Mouse (Mus musculus) WW6 (cell line): ENCODE results near the gene Tmem141.
A peak's percentile ranks its signal among the peaks of the same experiment; 100 is the strongest.

Experiments used
- DNase-seq: peaks from one replicate; pipeline ENCODE4 v3.0.0-alpha.2; 2013; ENCODE audit warnings: low read depth, low spot score

The Tmem141 gene

DNA sequence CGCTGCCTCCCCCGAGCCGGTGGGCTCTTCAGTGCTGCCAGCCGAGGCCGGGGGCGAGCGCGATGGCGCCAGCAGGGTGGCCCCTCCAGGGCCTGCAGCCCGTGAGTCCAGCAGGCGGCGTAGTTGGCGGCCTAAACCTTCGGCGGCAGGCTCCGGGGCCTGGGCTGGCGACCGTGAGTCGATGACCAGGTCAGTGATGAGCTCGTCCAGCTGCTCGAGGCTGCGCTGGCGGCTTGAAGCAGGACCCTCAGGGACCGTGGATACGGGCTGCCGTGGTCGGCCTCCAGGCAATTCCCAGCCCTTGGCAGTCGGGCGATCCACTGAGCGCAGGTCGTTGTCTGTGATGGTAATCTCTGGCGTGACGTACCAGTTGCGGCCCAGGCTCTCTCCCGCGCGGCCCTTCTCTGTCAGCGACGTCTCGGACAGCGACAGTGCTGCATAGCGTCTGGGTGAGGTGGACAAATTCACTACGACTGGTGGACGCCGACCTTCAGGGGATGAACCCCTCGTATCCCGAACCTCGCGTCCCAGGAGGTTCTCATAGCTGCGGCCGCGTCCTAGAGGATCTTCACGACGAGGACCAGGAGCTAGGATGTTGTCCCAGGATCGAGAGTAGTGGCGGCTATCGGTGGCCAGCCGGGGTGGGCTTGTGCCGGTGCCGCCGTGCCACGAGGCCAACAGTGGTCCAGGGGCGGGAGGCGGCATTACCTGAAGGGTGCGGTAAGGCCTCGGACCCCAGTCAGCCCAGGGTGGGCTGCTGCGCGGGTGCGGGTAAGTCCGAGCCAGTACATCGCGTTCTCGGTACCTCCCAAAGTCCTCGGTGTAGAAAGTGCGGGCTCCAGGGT, 43.6 kb downstream of the Tmem141 start:
- no peak for DNase-seq

DNA sequence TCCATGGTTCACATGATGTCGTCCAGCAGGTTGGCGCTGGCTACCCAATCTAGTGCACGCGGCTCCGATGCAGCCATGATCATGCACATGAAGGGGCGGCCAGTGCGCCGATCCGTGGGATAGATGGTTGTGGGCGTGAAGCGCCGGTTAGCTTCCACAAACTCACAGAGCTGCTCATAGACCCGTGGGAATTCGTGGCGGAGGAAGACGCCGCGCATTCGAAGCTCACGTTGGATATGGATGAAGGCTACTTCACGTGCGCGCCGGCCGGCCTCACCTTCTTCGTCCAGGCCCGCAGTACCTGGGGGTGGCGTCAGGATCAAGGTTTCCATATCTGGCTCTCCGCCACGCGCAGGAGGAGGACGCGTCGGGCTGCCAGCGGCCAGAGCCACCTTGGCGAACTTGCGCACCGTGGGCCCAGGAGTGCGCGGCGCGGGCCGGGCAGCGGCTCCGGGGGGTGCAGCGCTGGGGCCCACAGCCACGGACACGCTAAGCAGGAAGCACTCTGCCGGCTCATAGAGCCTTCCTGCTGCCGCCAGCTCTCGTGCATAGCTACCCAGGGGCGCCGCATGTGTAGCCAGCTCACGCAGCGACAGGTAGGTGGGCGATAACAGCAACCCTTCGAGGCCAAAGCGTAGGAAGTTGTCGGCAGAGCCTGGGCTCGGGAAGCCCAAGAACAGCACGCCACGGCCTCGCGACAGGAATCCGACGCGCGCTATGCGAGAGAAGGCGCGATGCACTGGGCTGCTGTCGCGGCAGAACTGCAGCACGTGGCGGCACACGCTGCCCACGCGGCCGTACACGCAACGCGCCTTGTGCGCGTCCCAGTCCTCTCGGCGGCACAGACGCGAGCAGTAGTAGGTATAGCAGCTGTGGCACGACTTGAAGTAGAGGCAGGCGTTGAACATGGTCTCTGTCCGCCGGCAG, 44.6 kb downstream of the Tmem141 start:
- DNase-seq, result no peak

DNA sequence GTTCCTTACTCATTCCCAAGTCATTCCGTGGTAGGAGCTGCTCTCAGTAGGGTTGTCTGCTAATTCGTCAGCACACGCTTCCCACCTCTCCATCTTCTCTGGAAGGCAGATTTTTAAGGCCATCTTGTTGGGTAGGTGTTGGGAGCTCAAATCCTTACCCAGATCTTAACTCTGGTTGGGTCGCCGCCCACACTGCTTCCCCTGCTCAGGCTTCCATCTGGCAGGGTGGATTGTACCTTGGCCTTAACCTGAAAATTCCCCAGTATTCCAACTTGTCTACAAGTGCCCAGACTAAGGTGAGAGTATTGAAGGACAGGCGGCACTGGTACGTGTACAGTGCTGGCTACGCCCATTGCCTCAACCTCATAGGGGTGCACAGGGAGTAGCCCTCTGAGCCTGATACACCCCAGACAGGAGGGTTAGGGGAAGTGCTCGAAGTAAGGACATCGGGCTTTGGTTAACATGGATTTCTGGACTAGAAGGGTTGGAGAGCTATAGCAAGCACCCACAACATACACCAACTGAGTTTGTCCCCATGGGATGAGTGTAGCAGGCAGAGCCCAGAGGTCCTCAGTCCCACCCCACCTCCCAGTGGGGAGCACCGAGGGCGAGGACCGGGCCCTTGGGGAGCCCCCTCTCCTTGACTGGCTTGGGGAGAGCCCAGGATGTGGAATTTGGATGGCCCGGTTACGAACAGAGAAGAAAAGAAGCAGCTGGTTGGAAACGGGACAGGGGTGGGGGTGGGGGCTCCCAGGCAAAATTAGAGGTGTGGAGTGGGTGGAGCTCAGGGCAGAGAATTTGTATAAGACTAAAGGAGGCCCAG, 45.6 kb downstream of the Tmem141 start:
- no peak for DNase-seq

DNA sequence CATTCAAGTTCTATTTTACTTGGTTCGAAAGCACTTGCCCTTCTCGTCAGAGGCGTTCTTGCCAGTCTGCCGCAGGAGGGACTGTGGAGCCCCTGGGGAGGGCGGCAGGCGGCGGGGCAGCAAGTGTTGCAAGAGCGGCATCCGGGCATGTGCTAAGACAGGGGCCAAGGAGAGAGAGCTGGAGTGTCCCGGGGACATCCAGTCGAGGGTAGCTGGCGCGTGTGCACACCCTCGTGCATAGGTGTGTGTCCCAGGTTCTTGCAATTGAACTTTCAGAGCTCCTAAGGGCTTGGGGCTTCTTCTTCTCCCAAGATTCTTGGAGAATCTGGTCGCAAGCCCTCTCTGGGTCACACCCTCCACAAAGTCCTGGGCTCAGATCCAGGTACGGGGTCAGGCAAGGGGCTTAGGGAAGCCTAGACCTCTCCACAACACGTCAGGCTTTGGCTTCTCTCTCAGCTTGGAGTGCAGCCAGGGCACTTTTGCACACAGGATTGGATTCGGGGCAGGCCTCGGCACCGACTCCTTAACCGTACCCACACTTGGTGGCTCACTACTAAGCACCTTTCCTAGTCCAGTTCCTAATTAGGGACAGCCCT, 46.3 kb downstream of the Tmem141 start:
- no peak for DNase-seq

DNA sequence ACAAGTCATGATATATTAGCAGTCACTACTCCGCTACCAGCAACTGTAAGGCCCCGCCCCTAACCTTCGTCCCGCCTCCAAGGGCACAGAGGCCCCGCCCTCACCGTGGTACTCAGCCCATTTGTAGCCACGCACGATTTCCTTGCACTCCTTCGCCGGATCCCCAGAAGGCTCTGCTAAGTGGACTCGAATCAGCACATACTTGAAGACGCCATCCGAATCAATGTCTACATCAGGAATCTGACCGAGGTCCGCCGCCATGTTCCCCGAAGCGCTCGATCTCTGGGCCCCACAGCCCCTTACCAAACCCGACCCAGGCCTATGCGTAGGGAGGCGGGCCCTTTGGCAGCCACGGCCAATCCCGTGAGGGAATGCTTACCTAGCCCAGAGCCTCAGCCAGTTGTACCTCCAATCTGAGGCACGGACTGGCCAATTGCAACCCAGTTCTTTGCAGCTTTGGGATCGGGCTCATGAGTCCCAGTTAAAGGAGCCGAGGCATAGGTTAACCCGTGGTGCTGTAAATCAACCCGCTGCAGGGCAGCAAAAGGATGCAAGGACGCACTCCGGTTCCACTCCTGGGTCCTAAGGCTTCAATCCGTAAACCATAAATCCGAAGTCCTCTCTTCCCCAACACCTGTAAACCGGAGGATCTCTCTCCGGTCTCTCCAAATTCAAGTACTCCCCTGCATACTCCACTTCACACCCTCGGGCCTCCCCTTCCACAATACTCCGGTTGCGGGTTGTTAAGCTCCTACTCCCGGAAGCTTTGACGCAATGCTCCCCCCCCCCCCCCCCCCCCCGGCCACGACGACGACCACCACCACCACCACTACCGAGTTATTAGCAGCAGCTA, 47.0 kb downstream of the Tmem141 start, which contains the start of the genes Mamdc4 and Phpt1:
Gene Mamdc4 (minus strand): TSS at position 267 of the 853 bp plus-strand sequence.
Gene Phpt1 (minus strand): TSS at position 646 of the 853 bp plus-strand sequence.
- DNase-seq, result peak; percentile 95

DNA sequence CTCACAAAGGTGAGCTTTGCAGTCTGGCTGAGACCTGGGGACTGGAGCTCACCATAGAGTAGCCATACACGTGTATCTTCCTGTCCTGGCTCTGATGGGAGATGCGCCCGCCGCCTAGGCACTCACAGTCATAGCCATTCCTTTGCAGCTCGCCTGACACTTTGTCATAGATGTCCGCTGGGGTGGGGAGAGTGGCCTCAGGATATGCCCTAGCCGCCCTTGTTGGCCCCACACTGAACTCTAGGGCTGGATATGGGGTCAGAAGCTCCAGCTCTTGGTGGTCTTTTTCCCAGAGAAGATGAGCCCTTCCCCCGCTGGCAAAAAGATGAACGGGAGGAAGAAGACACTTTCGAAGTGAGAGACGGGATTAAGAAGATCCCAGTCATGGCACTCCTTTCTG, 47.7 kb downstream of the Tmem141 start:
- no peak for DNase-seq

DNA sequence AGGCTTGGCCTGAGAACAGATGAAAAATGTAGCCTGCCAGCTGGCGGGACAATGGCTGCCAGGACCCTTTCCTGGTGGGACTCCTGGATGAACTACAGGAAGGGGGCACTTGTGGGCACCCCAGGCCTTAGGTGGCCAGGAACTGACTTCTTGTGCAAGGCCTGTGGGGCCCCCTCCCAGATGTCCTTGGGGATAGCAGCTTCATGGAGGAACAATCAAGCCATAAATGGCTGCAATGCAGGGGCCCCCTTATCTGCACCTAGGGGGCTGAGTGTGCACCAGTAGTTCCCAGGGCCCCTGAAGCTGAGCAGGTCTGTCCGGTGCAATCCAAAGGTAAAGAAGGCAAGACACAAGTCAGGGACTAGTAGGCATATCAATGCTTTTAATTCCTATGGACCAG, 48.7 kb downstream of the Tmem141 start:
- no peak for DNase-seq

DNA sequence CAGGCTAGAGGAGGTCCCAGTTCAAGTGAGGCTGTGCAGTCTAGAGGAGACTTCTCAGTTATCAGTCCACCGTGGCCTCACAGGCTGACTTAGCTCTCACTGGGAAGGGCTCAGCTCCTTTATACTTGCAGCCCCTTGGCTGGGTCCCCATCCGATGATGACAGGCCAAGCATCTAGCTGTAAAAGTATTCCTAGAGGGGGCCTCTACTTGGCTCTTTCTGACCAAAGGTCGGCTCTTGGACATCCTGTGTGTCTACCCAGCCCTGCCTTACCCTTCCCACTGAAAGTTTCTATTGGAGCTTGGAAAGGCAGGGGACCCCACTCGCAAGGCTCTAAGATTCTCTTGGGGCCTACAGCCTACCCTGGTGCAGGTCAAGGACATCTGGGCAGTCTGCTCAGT, 50.6 kb downstream of the Tmem141 start:
- no peak for DNase-seq
